Mouse (Mus musculus) spleen, adult 2 months (tissue): ENCODE data around the gene Prf1.

Experiments
- CTCF ChIP-seq: fragments of 200-500 bp; IDR thresholded peaks from 2 replicates; pipeline ENCODE4 v1.5.1; 2011; ENCODE audit warnings: mild to moderate bottlenecking, inconsistent platforms; ENCODE audit not compliant: insufficient read depth, insufficient read length, insufficient replicate concordance; ENCODE audit errors: extremely low read depth
- POLR2A ChIP-seq: fragments of 200-500 bp; IDR thresholded peaks from 2 replicates; pipeline ENCODE4 v1.6.1; 2011; ENCODE audit warnings: low read depth, low read length, inconsistent platforms

DNA sequence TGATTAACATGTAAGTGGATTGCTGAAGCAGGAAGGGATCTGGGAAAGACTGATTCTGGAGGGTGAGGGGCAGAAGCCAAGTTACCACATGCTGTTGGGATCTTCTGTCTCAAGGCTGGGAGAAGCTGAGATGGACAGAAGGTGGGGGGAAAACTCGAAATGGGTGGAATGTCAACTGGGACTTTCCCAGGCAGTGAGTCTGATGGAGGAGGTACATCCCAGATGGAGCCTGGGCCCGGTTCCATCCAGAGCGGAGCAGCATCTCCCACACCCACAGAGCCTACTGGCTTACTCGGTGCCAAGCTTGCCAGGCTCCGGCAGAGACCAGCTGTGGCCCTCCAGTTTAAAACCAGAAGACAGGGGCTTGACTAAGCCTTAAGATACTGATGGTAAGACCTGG is 33.4 kb downstream of the Prf1 start:
- TF ChIP-seq POLR2A (no peak), CTCF (no peak)
